Mouse (Mus musculus) hindbrain, embryonic 15.5 days (tissue): ENCODE data around the gene Hsd17b3. TPM values are rescaled to one million over a fixed set of nuclear protein-coding genes. Genes with fewer than 3 reads are reported as not detected.

Source experiments
- polyA plus RNA-seq: library from polyadenylated mRNA; unstranded; fragments of >200 nt; fragmentation: Nextera tagmentation; extraction: Ambion mirVana; gene quantifications from 2 replicates; pipeline ENCODE4 v1.2.1, GENCODE M21; 2015

The Hsd17b3 gene
- polyA plus RNA-seq, 1 experiment from 2014 or later, result not detected

Other genes starting within 250 kb of the Hsd17b3 start
- 1.2 and 2.1 TPM in 2 replicates for gene Slc35d2, start 40.1 kb upstream of the Hsd17b3 start, polyA plus RNA-seq
- gene Zfp367, start 64.0 kb upstream of the Hsd17b3 start, polyA plus RNA-seq, result 6.4 and 7.7 TPM in 2 replicates
- 47.7 and 48.0 TPM in 2 replicates for gene Habp4, start 72.6 kb upstream of the Hsd17b3 start, polyA plus RNA-seq
- 2.3 and 3.3 TPM in 2 replicates for gene Cdc14b, start 186.1 kb upstream of the Hsd17b3 start, polyA plus RNA-seq
- gene Aaed1, start 223.5 kb upstream of the Hsd17b3 start, polyA plus RNA-seq, result 13.4 and 13.7 TPM in 2 replicates